Mouse (Mus musculus) intestine, embryonic 14.5 days (tissue): ENCODE measurements around the gene Hap1. TPM values are rescaled to one million over a fixed set of nuclear protein-coding genes. Genes with fewer than 3 reads are reported as not detected.

Experiments used
- ATAC-seq: fragments of 200-750 bp; cut with Nextera tagmentation; replicated peaks from 2 replicates; pipeline ENCODE4 v1.8.0; 2017; ENCODE audit warnings: low read depth, moderate number of reproducible peaks, moderate TSS enrichment, moderate library complexity; ENCODE audit not compliant: low FRiP score, low TSS enrichment
- DNase-seq: peaks from one replicate; pipeline ENCODE4 v3.0.0-alpha.2; 2018; ENCODE audit warnings: low spot score
- H3K27ac ChIP-seq: fragments of 300-500 bp; sonication (generic); 2 replicates; pipeline ENCODE4 v1.5.1; 2014; ENCODE audit warnings: low read depth, mild to moderate bottlenecking, control low read depth
- H3K27me3 ChIP-seq: fragments of 300-500 bp; sonication (generic); replicated peaks from 2 replicates; pipeline ENCODE4 v1.6.1; 2014; ENCODE audit warnings: low read length, control low read depth; ENCODE audit not compliant: control insufficient read depth, insufficient read depth
- H3K36me3 ChIP-seq: fragments of 300-500 bp; sonication (generic); 2 replicates; pipeline ENCODE4 v1.6.1; 2014; ENCODE audit warnings: low read length, control low read depth; ENCODE audit not compliant: control insufficient read depth, insufficient read depth
- H3K4me1 ChIP-seq: fragments of 300-500 bp; sonication (generic); replicated peaks from 2 replicates; pipeline ENCODE4 v1.6.1; 2014; ENCODE audit warnings: low read length, control low read depth, mixed read lengths; ENCODE audit not compliant: control insufficient read depth, insufficient read depth
- H3K4me2 ChIP-seq: fragments of 300-500 bp; sonication (generic); 2 replicates; pipeline ENCODE4 v1.6.1; 2014; ENCODE audit warnings: low read length
- H3K4me3 ChIP-seq: fragments of 300-500 bp; sonication (generic); 2 replicates; pipeline ENCODE4 v1.5.1; 2014; ENCODE audit warnings: low read depth, low read length, control low read depth, mixed read lengths
- H3K9ac ChIP-seq: fragments of 300-500 bp; sonication (generic); 2 replicates; pipeline ENCODE4 v1.6.1; 2014; ENCODE audit warnings: mild to moderate bottlenecking, low read length
- H3K9me3 ChIP-seq: fragments of 300-500 bp; sonication (generic); 2 replicates; pipeline ENCODE4 v1.6.1; 2016; ENCODE audit warnings: low read length, control low read depth; ENCODE audit not compliant: control insufficient read depth
- WGBS: fragments of 180-500 bp; shearing (Covaris S2); extraction: QIAGEN DNeasy Blood & Tissue Kit; methylation state at CpG from one replicate; pipeline ENCODE4 v1.1.7; 2014; 5-methylcytosine and 5-hydroxymethylcytosine counted together
- polyA plus RNA-seq: library from polyadenylated mRNA; unstranded; fragments of >200 nt; fragmentation: Nextera tagmentation; extraction: Ambion mirVana; gene quantifications from 2 replicates; pipeline ENCODE4 v1.2.1, GENCODE M21; 2014

The Hap1 gene
- polyA plus RNA-seq, 1 experiment from 2014 or later = 11.1 TPM

DNA sequence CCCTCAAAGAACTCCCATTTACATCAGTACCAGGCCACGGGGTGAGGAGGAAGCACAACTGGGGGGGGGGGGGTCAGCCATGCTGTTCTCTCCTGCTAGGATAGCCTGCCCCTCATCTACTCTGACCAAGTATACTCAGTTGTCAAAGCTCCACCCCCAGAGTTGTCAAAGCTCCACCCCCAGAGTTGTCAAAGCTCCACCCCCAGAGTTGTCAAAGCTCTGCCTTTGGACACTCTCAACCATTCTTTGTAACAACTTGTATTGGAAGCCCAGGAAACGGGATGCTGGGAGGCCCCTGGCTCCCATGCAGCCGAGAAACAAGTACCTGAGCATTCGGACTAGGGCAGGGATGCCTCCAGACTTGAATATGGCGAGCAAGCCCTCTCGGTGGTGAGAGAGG lies 26.8 kb upstream of the Hap1 start:
- Histone ChIP-seq H3K4me2 (no peak overlapping the region), H3K9me3 (no peaks in the 10 kb centered on the region), H3K36me3 (peaks cover 76% of the 10 kb centered on the region), H3K27ac (no peak overlapping the region), H3K4me1 (peaks cover 13% of the 10 kb centered on the region), H3K27me3 (no peaks in the 10 kb centered on the region), H3K4me3 (no peak overlapping the region), H3K9ac (no peak overlapping the region)
- ATAC-seq = no peak
- 87% methylated on average over 6 of the region's 6 CpGs for WGBS
- no peak for DNase-seq

DNA sequence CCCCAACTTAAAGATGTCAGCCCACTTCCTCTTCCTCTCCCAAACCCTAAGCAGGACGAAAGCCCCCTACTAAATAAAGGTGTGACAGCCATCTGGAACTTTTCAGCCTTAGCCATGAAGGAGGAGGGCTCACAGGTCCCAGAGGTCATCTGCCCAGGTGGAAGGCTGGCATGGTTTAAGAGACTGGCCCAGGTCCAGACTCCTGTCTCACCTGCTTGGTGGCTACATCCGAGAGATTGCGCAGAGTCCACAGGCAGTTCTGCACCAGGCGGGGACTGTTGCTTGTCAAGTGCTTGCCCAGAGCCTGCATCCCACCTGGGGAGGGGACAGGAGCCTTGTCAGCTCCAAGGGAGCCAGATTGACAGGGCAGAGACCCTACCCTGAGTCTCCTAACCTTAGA lies 23.4 kb upstream of the Hap1 start:
- H3K27me3 ChIP-seq = no peaks in the 10 kb centered on the region
- no peak overlapping the region for H3K9ac ChIP-seq
- DNase-seq (no peak), ATAC-seq (no peak)
- H3K4me2 ChIP-seq = no peak overlapping the region
- 89% methylated on average over 4 of the region's 4 CpGs for WGBS
- no peaks in the 10 kb centered on the region for H3K4me1 ChIP-seq
- H3K4me3 ChIP-seq = no peak overlapping the region
- no peak overlapping the region for H3K27ac ChIP-seq
- H3K36me3 ChIP-seq = peaks cover 89% of the 10 kb centered on the region
- H3K9me3 ChIP-seq = no peaks in the 10 kb centered on the region

DNA sequence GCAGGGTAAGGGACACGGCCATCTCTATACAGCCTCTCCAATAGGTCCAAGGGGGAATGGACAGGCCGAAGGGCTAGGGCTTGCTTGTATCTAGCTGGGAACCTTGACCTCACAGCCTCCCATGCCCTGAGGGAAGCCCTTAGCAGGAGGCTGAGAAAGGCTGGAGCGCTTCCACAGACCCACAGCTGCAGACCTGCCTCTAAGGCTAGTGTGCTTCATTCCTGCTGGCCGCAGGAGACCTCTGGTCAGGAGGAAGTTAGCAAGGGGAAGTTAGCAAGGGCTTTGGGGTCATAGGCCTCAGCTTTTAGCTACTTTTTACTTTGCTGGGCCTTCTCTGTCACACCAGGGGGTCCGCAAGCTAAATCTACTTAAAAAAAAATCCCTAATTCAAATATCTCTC lies 22.5 kb upstream of the Hap1 start:
- DNase-seq = no peak
- 91% methylated on average over 5 of the region's 5 CpGs for WGBS
- no peak overlapping the region for H3K4me2 ChIP-seq
- H3K4me1 ChIP-seq = no peaks in the 10 kb centered on the region
- H3K27me3 ChIP-seq = no peaks in the 10 kb centered on the region
- no peaks in the 10 kb centered on the region for H3K9me3 ChIP-seq
- H3K4me3 ChIP-seq = no peak overlapping the region
- ATAC-seq = no peak
- H3K36me3 ChIP-seq = peaks cover 89% of the 10 kb centered on the region
- H3K27ac ChIP-seq = no peak overlapping the region
- no peak overlapping the region for H3K9ac ChIP-seq

DNA sequence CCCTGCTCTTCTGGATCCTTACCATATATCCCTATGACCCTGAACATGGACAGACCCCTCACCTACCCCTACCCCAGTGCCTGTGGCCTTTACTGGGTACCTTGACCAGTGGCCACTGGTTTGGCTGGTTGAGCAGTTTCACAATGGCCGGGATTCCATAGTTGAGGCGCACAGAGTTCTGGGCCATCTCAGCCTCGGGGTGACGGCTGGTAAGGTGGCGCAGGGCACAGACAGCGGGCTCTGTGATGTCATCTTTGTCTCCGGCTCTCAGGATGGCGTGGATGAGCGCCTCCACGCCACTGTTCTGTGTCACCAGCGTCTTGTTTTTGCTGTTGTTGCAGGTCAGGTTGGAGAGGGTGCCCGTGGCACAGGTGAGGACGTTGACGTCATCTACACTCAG lies 22.1 kb upstream of the Hap1 start:
- 93% methylated on average over 14 of the region's 14 CpGs for WGBS
- Histone ChIP-seq H3K4me1 (no peaks in the 10 kb centered on the region), H3K9me3 (no peaks in the 10 kb centered on the region), H3K27me3 (no peaks in the 10 kb centered on the region), H3K4me2 (no peak overlapping the region), H3K9ac (no peak overlapping the region), H3K27ac (no peak overlapping the region), H3K4me3 (no peak overlapping the region), H3K36me3 (peaks cover 89% of the 10 kb centered on the region)
- DNase-seq (no peak), ATAC-seq (no peak)

DNA sequence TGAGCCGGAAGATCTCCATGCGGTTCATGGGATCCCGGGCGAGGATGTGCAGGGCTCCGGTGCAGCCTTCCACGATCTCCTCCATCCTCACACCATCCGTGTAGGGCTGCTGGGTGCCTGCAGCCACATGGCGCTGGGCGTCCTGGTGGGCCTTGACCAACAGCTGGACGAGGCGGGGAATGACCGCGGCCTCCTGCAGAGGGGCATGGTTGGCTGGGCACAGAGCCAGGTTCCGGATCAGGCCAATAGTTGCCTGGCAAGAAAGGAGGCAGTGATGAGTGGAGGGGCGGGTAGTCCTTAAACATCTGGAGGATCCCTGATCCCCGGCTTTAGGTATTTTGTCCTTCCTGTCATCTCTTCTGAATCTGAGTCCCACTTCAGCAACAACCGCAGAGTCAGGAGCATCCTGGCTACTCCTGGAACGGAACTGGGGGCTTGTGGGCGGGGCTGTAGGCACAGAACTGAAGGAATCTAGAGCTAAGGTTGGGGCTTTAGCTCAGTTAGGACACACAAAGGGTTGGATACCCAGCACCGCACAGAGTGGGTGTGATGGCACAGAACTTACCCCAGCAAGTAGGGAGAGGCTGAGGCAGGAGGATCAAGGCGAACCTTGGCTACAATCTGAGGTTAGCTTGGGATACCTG lies 20.9 kb upstream of the Hap1 start:
- DNase-seq = no peak

DNA sequence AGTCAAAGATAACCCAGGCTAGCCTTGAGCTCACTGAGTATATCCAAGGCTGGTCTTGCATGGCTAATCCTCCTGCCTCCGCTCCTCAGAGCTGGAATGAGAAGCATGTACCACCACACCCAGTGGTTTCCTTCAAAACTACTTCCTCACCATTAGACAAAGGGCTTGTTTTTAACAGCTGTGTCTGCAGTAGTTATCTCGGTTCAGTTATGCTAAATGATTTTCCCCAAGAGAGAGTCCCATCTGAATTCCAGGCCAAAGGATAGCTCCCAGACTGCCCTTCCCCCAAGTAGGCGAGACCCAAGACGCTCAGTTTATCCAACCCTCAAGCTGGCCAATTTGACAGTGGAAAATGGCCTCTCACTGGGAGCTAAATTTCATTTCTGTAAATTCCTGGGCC lies 20.1 kb upstream of the Hap1 start:
- Histone ChIP-seq H3K36me3 (peaks cover 89% of the 10 kb centered on the region), H3K4me1 (no peaks in the 10 kb centered on the region), H3K27me3 (no peaks in the 10 kb centered on the region), H3K9me3 (no peaks in the 10 kb centered on the region), H3K27ac (no peak overlapping the region), H3K4me3 (no peak overlapping the region), H3K4me2 (no peak overlapping the region), H3K9ac (no peak overlapping the region)
- no peak for DNase-seq
- ATAC-seq = no peak
- WGBS = 78% methylated on average over 4 of the region's 4 CpGs

More for the DNA sequence above, 20.9 kb upstream of the Hap1 start:
- Histone ChIP-seq H3K9me3 (no peaks in the 10 kb centered on the region), H3K27me3 (no peaks in the 10 kb centered on the region), H3K9ac (no peak overlapping the region), H3K4me3 (no peak overlapping the region), H3K4me1 (no peaks in the 10 kb centered on the region), H3K36me3 (peaks cover 90% of the 10 kb centered on the region), H3K27ac (no peak overlapping the region), H3K4me2 (no peak overlapping the region)
- no peak for ATAC-seq
- 92% methylated on average over 21 of the region's 21 CpGs for WGBS

DNA sequence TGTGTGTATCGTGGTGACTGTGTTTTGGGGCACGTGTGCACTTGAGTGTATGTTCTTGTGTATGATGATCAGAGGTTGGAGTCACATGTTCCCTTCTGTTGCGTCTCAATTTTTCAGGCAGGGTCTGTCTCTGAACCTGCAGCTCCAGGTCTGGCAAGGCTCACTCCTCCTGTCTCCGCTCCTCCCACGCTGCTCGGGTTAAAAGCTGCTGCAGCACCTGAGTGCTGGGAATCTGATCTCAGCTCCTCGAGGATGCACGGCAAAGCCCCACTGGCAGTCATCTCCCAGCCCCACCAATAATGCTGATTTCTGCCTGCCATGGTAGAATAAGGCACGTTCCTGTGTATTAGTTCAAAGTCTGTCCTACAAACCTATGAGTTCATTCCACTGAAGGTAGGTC lies 19.2 kb upstream of the Hap1 start:
- no peak overlapping the region for H3K9ac ChIP-seq
- WGBS = 89% methylated on average over 9 of the region's 9 CpGs
- H3K27me3 ChIP-seq = no peaks in the 10 kb centered on the region
- H3K36me3 ChIP-seq = peaks cover 89% of the 10 kb centered on the region
- H3K4me1 ChIP-seq = no peaks in the 10 kb centered on the region
- H3K9me3 ChIP-seq = no peaks in the 10 kb centered on the region
- H3K27ac ChIP-seq = no peak overlapping the region
- ATAC-seq (no peak), DNase-seq (no peak)
- no peak overlapping the region for H3K4me2 ChIP-seq
- H3K4me3 ChIP-seq = no peak overlapping the region

DNA sequence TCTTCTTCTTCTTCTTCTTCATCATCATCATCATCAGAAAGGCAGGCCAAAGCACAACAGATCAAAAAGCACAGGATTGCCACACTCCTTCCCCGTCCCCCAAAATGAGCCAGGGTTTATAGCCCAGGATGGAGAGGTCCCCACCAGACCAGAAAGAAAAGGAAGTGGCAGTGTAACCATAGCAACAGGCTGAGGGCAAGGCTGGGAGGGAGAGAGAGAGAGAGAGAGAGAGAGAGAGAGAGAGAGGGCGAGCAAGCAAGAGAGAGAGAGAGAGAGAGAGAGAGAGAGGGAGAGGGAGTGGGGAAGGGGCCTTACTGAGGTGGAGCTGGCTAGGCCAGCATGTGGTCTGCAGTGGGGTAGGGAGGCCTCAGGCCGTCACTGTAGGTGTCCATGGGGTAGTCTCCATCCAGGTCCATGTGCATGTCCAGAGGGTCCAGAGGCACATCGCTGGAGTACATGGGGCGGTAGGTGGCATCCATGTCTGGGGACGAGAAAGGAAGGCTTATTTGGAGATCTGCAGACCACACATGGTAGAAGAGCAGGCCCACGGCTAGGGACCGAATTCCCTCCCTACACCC lies 16.1 kb upstream of the Hap1 start:
- no peak overlapping the region for H3K4me3 ChIP-seq
- H3K4me2 ChIP-seq = no peak overlapping the region
- no peak for ATAC-seq
- 75% methylated on average over 7 of the region's 8 CpGs for WGBS
- peaks cover 70% of the 10 kb centered on the region for H3K36me3 ChIP-seq
- no peaks in the 10 kb centered on the region for H3K4me1 ChIP-seq
- H3K27ac ChIP-seq = no peak overlapping the region
- no peaks in the 10 kb centered on the region for H3K27me3 ChIP-seq
- no peak overlapping the region for H3K9ac ChIP-seq
- H3K9me3 ChIP-seq = no peaks in the 10 kb centered on the region
- DNase-seq = no peak

DNA sequence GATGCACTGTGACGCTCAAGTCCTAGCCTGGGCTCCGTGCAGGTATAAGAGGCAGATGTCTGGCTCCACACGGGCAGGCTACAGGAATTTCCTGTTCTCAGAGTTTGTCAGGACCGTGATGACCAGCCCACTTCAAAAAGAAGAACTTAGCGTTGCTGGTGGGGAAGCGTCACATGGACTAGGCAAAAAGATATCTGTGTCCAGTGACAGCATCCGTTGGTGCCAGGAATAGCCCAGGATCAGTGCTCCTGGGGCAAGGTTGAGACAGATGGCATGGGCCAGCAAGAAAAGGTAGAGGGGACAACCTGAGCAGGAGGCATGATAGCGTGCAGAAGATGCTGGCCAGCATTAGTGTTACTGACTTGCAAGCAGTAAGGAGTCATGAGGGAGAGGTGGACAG lies 13.9 kb upstream of the Hap1 start:
- no peak overlapping the region for H3K9ac ChIP-seq
- WGBS = 76% methylated on average over 8 of the region's 8 CpGs
- no peaks in the 10 kb centered on the region for H3K4me1 ChIP-seq
- ATAC-seq (no peak), DNase-seq (no peak)
- H3K4me2 ChIP-seq = no peak overlapping the region
- H3K27ac ChIP-seq = no peak overlapping the region
- H3K9me3 ChIP-seq = no peaks in the 10 kb centered on the region
- peaks cover 48% of the 10 kb centered on the region for H3K36me3 ChIP-seq
- H3K27me3 ChIP-seq = no peaks in the 10 kb centered on the region
- no peak overlapping the region for H3K4me3 ChIP-seq
